Mouse (Mus musculus): ENCODE measurements around the gene Dnajc6. TPM values are rescaled to one million over a fixed set of nuclear protein-coding genes. Genes with fewer than 3 reads are reported as not detected.

Dnajc6 gene
- 22.8 TPM for polyA plus RNA-seq (2014; fragmentation: Illumina TruSeq; extraction: RNeasy Lipid Tissue Mini Kit (QIAGEN cat#74804); ENCODE audit: low read depth, low replicate concordance)

GRCm38 (mm10) chr4:101496534-101497237 lies at the start of gene Dnajc6:
TSS of gene Dnajc6 (plus strand) at chr4:101496648.

GRCm38 (mm10) chr4:101647196-101647905 lies 150.9 kb downstream of the Dnajc6 start, which contains the start of gene Leprot:
TSS of gene Leprot (plus strand) at chr4:101647718.

Other genes with a start within 250 kb of the Dnajc6 start
- 107 TPM for gene Jak1, start 231.4 kb upstream of the Dnajc6 start, polyA plus RNA-seq (2014; fragmentation: Illumina TruSeq; extraction: RNeasy Lipid Tissue Mini Kit (QIAGEN cat#74804); ENCODE audit: low read depth, low replicate concordance)
- 192 TPM for gene Ak4, start 77.4 kb upstream of the Dnajc6 start, polyA plus RNA-seq (2014; fragmentation: Illumina TruSeq; extraction: RNeasy Lipid Tissue Mini Kit (QIAGEN cat#74804); ENCODE audit: low read depth, low replicate concordance)
- gene Leprot, start 151.1 kb downstream of the Dnajc6 start, polyA plus RNA-seq (2014; fragmentation: Illumina TruSeq; extraction: RNeasy Lipid Tissue Mini Kit (QIAGEN cat#74804); ENCODE audit: low read depth, low replicate concordance): 66.5 TPM
- gene Lepr, start 220.8 kb downstream of the Dnajc6 start, polyA plus RNA-seq (2014; fragmentation: Illumina TruSeq; extraction: RNeasy Lipid Tissue Mini Kit (QIAGEN cat#74804); ENCODE audit: low read depth, low replicate concordance): 34.0 TPM

Data from kidney, adult 10 weeks (tissue).